Comparison of ENCODE assay signal across 8 mouse cellular contexts in genomic region chr5:123137044-123137909, GRCm38 (mm10). TPM values are rescaled to one million over a fixed set of nuclear protein-coding genes. Genes with fewer than 3 reads are reported as not detected.
A peak's percentile ranks its signal among the peaks of the same experiment; 100 is the strongest.
DNase-seq lines count a peak whose midpoint lies in the region; ATAC-seq and TF ChIP-seq lines count a peak whose summit lies in the region.

No protein-coding gene starts in this region.

- H3K4me3 ChIP-seq in ES-Bruce4 (ENCODE audit: low read depth, low read length) = peak overlapping the region; percentile 59
- peak overlapping the region; percentile 44 for H3K4me3 ChIP-seq in brown adipose tissue, adult 24 weeks (ENCODE audit: insufficient read depth, low read depth, low read length)
- H3K4me3 ChIP-seq in forebrain, embryonic 12.5 days (replicated peaks) = peak overlapping the region; percentile 81
- H3K4me3 ChIP-seq in left cerebral cortex, adult 2 months = peak overlapping the region; percentile 70

- peak; percentile 84 for DNase-seq in heart, postnatal 25 days (ENCODE audit: low spot score)
- peak; percentile 61 to 70 for DNase-seq in left cerebral cortex, adult 2 months (ENCODE audit: extremely low spot score in 1 of 2, low spot score in 2 of 2)
- DNase-seq in lung, postnatal 4 days = peak; percentile 91 to 94
- DNase-seq in right cerebral cortex, postnatal 4 days = peak; percentile 72
- peak; percentile 92 for DNase-seq in yolk sac, embryonic 10.5 days (ENCODE audit: low spot score)

- no peaks in the 10 kb centered on the region for H3K9me3 ChIP-seq in ES-Bruce4 (replicated peaks; ENCODE audit: control insufficient read depth, insufficient read depth, low read length, poor library complexity, severe bottlenecking)
- no peaks in the 10 kb centered on the region for H3K9me3 ChIP-seq in forebrain, embryonic 12.5 days

- TF ChIP-seq POLR2A in ES-Bruce4 (IDR thresholded peaks at IDR 0.05; ENCODE audit: insufficient read depth, low read length) = no peak

- TF ChIP-seq EP300 in ES-Bruce4 (IDR thresholded peaks at IDR 0.05; ENCODE audit: insufficient read depth, low read depth, low read length) = peak; percentile 99

- no peak for TF ChIP-seq CTCF in ES-Bruce4 (IDR thresholded peaks at IDR 0.05; ENCODE audit: low read depth, low read length)
- no peak for TF ChIP-seq CTCF in left cerebral cortex, adult 2 months (IDR thresholded peaks at IDR 0.05)

- H3K27ac ChIP-seq in ES-Bruce4 (ENCODE audit: insufficient read depth, low read length) = peak overlapping the region; percentile 99
- H3K27ac ChIP-seq in brown adipose tissue, adult 24 weeks (replicated peaks; ENCODE audit: low read depth, low read length) = peak overlapping the region; percentile 95
- H3K27ac ChIP-seq in forebrain, embryonic 12.5 days = peak overlapping the region; percentile 100
- peak overlapping the region; percentile 100 for H3K27ac ChIP-seq in left cerebral cortex, adult 2 months

- H3K4me1 ChIP-seq in ES-Bruce4 (ENCODE audit: control insufficient read depth, insufficient read depth, low read length) = peaks cover 1% of the 10 kb centered on the region
- peaks cover 10% of the 10 kb centered on the region for H3K4me1 ChIP-seq in brown adipose tissue, adult 24 weeks (ENCODE audit: control insufficient read depth, insufficient read depth, insufficient read length, low read length)
- peaks cover 61% of the 10 kb centered on the region for H3K4me1 ChIP-seq in forebrain, embryonic 12.5 days

- no peaks in the 10 kb centered on the region for H3K27me3 ChIP-seq in ES-Bruce4 (ENCODE audit: control insufficient read depth, insufficient read depth, low read length, poor library complexity, severe bottlenecking)
- no peaks in the 10 kb centered on the region for H3K27me3 ChIP-seq in forebrain, embryonic 12.5 days

- under 1% methylated on average over 20 of the region's 20 CpGs for WGBS in forebrain, embryonic 12.5 days

- peak overlapping the region; percentile 82 for H3K9ac ChIP-seq in ES-Bruce4 (ENCODE audit: low read depth, poor library complexity, severe bottlenecking)
- H3K9ac ChIP-seq in forebrain, embryonic 12.5 days = peak overlapping the region; percentile 99

- intact Hi-C loops in heart, postnatal 25 days (cut with DNase I) = no loop called here
- intact Hi-C loops in left cerebral cortex, adult 2 months (cut with DNase I) = no loop called here

- H3K4me2 ChIP-seq in forebrain, embryonic 12.5 days = peak overlapping the region; percentile 100

- ATAC-seq in forebrain, embryonic 12.5 days (ENCODE audit: low FRiP score) = no peak

- H3K36me3 ChIP-seq in ES-Bruce4 (ENCODE audit: control insufficient read depth, insufficient read depth, low read length, poor library complexity, severe bottlenecking) = no peaks in the 10 kb centered on the region
- peaks cover 16% of the 10 kb centered on the region for H3K36me3 ChIP-seq in forebrain, embryonic 12.5 days (replicated peaks)

RNA-seq across cellular contexts. Expression of gene Setd1b, which starts 4.7 kb away (rescaled TPM):
- 8.6 and 11.3 TPM in 2 replicates for polyA plus RNA-seq in ES-Bruce4 (2011; ENCODE audit: insufficient read depth, insufficient read length, low read depth, missing spikeins)
- polyA plus RNA-seq in brown adipose tissue, adult 24 weeks (2012; ENCODE audit: insufficient read depth, insufficient read length, missing spikeins) = 5.4 and 8.3 TPM in 2 replicates
- polyA plus RNA-seq in forebrain, embryonic 12.5 days (2016; fragmentation: Nextera tagmentation; extraction: Ambion mirVana) = 13.1 and 13.6 TPM in 2 replicates
- 10 to 100 TPM; 14.4 to 18.4 TPM for total RNA-seq in heart, postnatal 25 days (2021)
- 10 to 100 TPM; 32.4 to 42.2 TPM for total RNA-seq in left cerebral cortex, adult 2 months (2021)

RNA-seq across cellular contexts. Expression of gene Rhof, which starts 4.8 kb away (rescaled TPM):
- 1.6 and 2.0 TPM in 2 replicates for polyA plus RNA-seq in ES-Bruce4 (2011; ENCODE audit: insufficient read depth, insufficient read length, low read depth, missing spikeins)
- 0.48 and 0.67 TPM in 2 replicates for polyA plus RNA-seq in brown adipose tissue, adult 24 weeks (2012; ENCODE audit: insufficient read depth, insufficient read length, missing spikeins)
- polyA plus RNA-seq in forebrain, embryonic 12.5 days (2016; fragmentation: Nextera tagmentation; extraction: Ambion mirVana) = 1.9 and 2.8 TPM in 2 replicates
- total RNA-seq in heart, postnatal 25 days (2021) = under 1 TPM; 0.36 to 0.45 TPM
- total RNA-seq in left cerebral cortex, adult 2 months (2021) = 10 to 100 TPM; 48.5 to 48.9 TPM

RNA-seq across cellular contexts. Expression of gene Psmd9, which starts 31.9 kb away (rescaled TPM):
- 24.8 TPM in 2 replicates for polyA plus RNA-seq in ES-Bruce4 (2011; ENCODE audit: insufficient read depth, insufficient read length, low read depth, missing spikeins)
- 18.4 and 19.5 TPM in 2 replicates for polyA plus RNA-seq in brown adipose tissue, adult 24 weeks (2012; ENCODE audit: insufficient read depth, insufficient read length, missing spikeins)
- 66.5 and 71.6 TPM in 2 replicates for polyA plus RNA-seq in forebrain, embryonic 12.5 days (2016; fragmentation: Nextera tagmentation; extraction: Ambion mirVana)
- total RNA-seq in heart, postnatal 25 days (2021) = 10 to 100 TPM; 15.6 to 16.7 TPM
- total RNA-seq in left cerebral cortex, adult 2 months (2021) = 10 to 100 TPM; 23.4 to 24.9 TPM

RNA-seq across cellular contexts. Expression of gene Hpd, which starts 45.2 kb away (rescaled TPM):
- polyA plus RNA-seq in ES-Bruce4 (2011; ENCODE audit: insufficient read depth, insufficient read length, low read depth, missing spikeins) = not detected in 2 replicates
- polyA plus RNA-seq in brown adipose tissue, adult 24 weeks (2012; ENCODE audit: insufficient read depth, insufficient read length, missing spikeins) = 1.7 TPM in 2 replicates
- polyA plus RNA-seq in forebrain, embryonic 12.5 days (2016; fragmentation: Nextera tagmentation; extraction: Ambion mirVana) = not detected in 2 replicates
- total RNA-seq in heart, postnatal 25 days (2021) = not detected
- not detected for total RNA-seq in left cerebral cortex, adult 2 months (2021)
